Mouse (Mus musculus) frontal cortex, adult 2 months (tissue): Measurements from ENCODE around the gene Comt. TPM values are rescaled to one million over a fixed set of nuclear protein-coding genes. Genes with fewer than 3 reads are reported as not detected.

Experiments
- DNase-seq, 2 experiments: peaks; one replicate each; pipeline ENCODE4 v3.0.0; 2022; ENCODE audit warnings: low spot score in 1 of 2; ENCODE audit errors: extremely low spot score in 1 of 2
- polyA plus RNA-seq: library from polyadenylated mRNA; depleted of rRNA; stranded (reverse); fragments of >200 nt; gene quantifications from 2 replicates; pipeline ENCODE4 v1.2.3, GENCODE M21; 2012; rRNA removed

The Comt gene
- polyA plus RNA-seq, 1 experiment = 140 TPM

DNA sequence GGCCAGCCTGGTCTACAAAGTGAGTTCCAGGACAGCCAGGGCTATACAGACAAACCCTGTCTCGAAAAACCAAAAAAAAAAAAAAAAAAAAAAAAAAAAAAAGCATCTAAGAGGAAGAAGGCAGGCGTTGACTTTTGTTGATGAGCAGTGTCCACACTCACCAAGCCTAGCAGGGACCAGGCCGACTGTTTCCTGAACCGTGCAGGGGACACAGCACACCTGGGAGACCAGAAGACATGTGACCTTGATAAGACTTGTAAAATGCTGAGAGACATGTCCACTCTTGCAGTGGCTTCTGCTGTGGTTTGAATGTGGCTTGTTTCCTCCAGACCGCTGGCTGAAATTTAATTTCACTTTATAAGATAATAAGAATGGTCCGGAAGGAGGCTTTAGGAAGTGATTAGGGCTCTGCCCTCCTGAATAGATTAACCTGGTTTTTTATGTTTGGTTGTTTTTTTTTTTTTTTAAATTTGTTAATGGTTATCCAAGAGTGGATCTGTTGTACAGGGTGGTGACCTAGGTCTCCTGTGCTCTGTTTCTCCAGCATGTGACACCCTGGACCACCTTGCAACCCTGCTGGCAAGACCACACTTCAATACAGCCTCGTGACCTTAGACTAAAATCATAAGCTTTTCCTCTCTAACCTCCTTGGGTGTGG lies 50.2 kb downstream of the Comt start:
- no peak for DNase-seq

GRCm38 (mm10) chr16:18373632-18374031 lies 53.0 kb downstream of the Comt start:
- no peak for DNase-seq

GRCm38 (mm10) chr16:18370197-18370596 lies 56.5 kb downstream of the Comt start:
- DNase-seq = no peak

DNA sequence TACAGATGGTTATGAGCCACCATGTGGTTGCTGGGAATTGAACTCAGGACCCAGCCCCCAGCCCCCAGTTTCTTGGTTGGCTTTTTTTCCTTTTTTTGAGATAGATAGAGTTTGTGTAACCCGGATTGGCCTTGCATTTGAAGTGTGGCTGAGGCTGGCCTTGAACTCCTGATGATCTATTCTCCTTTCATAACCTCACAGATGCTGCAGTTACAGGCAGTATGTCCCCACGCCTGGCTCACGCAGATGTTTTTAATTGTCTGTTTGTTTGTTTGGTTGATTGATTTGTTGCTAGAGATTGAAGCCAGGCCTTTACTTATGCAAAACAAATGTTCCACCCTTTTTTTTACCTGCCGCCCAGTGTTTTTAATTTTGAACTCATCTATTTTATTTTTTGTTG lies 59.8 kb downstream of the Comt start:
- no peak for DNase-seq

DNA sequence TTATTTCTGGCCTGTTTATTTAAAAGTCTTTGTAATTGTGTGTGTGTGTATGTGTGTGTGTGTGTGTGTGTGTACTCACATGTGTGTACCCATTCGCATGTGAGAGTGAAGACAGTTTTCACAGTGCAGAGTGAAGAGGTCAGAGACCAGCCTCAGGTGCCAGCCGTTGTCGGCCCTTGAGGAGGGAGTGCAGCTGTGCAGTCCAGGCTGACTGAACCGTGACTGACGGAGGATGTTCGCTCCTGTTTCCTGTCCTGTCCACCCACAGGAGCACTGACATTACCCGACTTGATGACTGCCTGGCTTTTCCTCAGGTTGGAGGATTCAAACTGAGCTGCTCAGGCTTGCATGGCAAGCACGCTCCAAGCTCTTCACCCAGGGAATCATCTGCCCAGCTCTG lies 63.7 kb downstream of the Comt start:
- DNase-seq = no peak

- peak in 1 of 2 experiments; percentile 45 for DNase-seq
Observed at GRCm38 (mm10) chr16:18360151-18360805, 66.4 kb downstream of the Comt start.

DNA sequence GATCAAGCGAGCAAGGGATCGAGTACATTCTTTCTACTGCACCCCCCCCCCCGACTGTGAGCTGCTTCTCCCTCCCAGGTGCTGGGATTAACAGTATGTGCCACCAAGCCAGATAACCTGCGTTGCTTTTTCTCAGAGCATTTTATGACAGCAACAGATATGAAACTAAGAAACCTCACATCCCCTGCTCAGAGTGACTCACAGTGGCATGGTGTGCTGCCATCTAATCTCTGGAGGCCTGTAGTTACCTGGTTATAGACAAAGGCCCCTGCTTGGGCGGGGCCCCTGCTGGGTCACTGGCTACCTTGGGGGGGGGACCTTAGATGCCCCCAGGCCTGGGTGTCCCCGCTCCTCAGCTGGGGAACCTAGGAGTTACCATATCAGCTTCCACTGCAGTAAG lies 68.7 kb downstream of the Comt start:
- no peak for DNase-seq

DNA sequence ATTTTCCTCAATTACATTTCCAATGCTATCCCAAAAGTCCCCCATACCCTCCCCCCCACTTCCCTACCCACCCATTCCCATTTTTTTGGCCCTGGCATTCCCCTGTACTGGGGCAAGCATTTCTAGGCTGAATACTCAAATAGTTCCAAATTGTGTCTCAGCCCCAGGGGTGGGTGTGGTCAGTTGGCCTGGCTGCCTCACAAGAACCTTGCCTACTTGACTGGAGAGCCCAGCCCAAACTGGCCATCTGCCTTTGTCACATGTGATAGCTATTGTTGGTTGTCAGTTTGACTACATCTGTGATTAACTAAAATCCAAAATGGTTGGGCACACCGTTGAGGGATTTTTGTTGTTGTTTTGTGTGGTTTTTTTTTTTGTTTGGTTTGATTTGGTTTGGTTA lies 69.7 kb downstream of the Comt start:
- DNase-seq = no peak

Other genes starting within 250 kb of the Comt start
- not detected in 2 replicates for gene Ccdc188, start 209.0 kb downstream of the Comt start, polyA plus RNA-seq
- 142 and 152 TPM in 2 replicates for gene Zdhhc8, start 191.7 kb downstream of the Comt start, polyA plus RNA-seq
- gene Trmt2a, start 178.2 kb downstream of the Comt start, polyA plus RNA-seq = 76.5 and 77.2 TPM in 2 replicates
- 108 and 116 TPM in 2 replicates for gene Ranbp1, start 178.1 kb downstream of the Comt start, polyA plus RNA-seq
- gene Gm49776, start 168.5 kb downstream of the Comt start, polyA plus RNA-seq = 0.55 TPM in 1 of 2 replicates, not detected in the other
- 48.4 and 49.4 TPM in 2 replicates for gene Dgcr8, start 137.6 kb downstream of the Comt start, polyA plus RNA-seq
- gene Tango2, start 78.7 kb downstream of the Comt start, polyA plus RNA-seq = 181 and 196 TPM in 2 replicates
- gene Arvcf, start 78.7 kb downstream of the Comt start, polyA plus RNA-seq = 40.8 and 44.2 TPM in 2 replicates
- 22.9 and 25.9 TPM in 2 replicates for gene Txnrd2, start 468 bp downstream of the Comt start, polyA plus RNA-seq
- gene Gnb1l, start 71.9 kb upstream of the Comt start, polyA plus RNA-seq = 8.1 and 8.7 TPM in 2 replicates
- gene Rtl10, start 72.0 kb upstream of the Comt start, polyA plus RNA-seq = 4.2 and 4.6 TPM in 2 replicates
- gene Tbx1, start 163.8 kb upstream of the Comt start, polyA plus RNA-seq = 2.8 and 2.9 TPM in 2 replicates
- 2.4 and 5.9 TPM in 2 replicates for gene Gp1bb, start 195.6 kb upstream of the Comt start, polyA plus RNA-seq
- gene Gm49601, start 199.6 kb upstream of the Comt start, polyA plus RNA-seq = 128 and 169 TPM in 2 replicates
- 772 and 810 TPM in 2 replicates for gene Sept5, start 203.1 kb upstream of the Comt start, polyA plus RNA-seq